ENCODE assay signal across 13 mouse cellular contexts in the genomic region with DNA sequence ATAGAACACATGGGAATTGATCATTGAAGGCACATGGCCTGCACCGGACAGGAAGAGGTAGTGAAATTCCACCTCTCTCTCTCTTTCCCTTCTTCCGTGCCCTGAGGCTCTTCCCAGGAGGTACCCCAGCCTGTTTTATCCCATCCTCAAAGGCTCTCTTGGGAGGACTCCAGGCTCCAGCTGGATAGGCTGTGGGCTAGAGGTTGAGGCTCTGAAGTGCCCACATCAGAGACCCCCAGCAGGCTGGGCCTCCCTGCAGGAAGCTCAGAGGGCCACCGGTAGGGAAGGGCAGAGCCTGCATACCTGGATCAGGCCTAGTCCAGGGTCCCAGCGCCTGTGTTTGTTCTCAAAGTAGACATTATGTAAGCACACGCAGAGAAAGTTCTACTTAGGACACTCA. TPM values are rescaled to one million over a fixed set of nuclear protein-coding genes. Genes with fewer than 3 reads are reported as not detected.
DNase-seq lines count a peak whose midpoint lies in the region; ATAC-seq and TF ChIP-seq lines count a peak whose summit lies in the region.
"Had no signal": no experiment of that assay in that cellular context is flagged by ENCODE, and none has a peak within 500 bp of the region (broad histone marks: within the 10 kb centered on the region; RNA-seq: fewer than 3 reads in every experiment).

No protein-coding gene starts in this region.

- peak overlapping the region; percentile 75 for H3K27ac ChIP-seq in testis, adult 2 months (ENCODE audit: control insufficient read depth, insufficient read depth, low read depth, low read length)
- H3K27ac ChIP-seq in limb, embryonic 12.5 days = peak overlapping the region; percentile 86
- H3K27ac ChIP-seq in stomach, postnatal 0 days (replicated peaks) = peak overlapping the region; percentile 89
- H3K27ac ChIP-seq: hindbrain, embryonic 10.5 days had no signal

- ATAC-seq in limb, embryonic 12.5 days (ENCODE audit: insufficient number of reproducible peaks, insufficient read depth, low FRiP score, low TSS enrichment, low read depth) = no peak; the same call in 1 of the 2 replicates
- no peak for ATAC-seq in stomach, postnatal 0 days (ENCODE audit: low FRiP score, low TSS enrichment)
- ATAC-seq: activated CD4-positive, CD25-positive, alpha-beta regulatory T cell, adult 4 months had no signal

- peaks cover 18% of the 10 kb centered on the region for H3K4me1 ChIP-seq in testis, adult 2 months (ENCODE audit: control insufficient read depth, insufficient read depth, low read length)
- peaks cover 26% of the 10 kb centered on the region for H3K4me1 ChIP-seq in limb, embryonic 12.5 days (replicated peaks)
- no peaks in the 10 kb centered on the region for H3K4me1 ChIP-seq in stomach, postnatal 0 days (replicated peaks; ENCODE audit: control insufficient read depth, insufficient read depth)

- peak; percentile 12 for DNase-seq in kidney, adult 18-20 months
- no peak for DNase-seq in kidney, postnatal 14 days
- no peak for DNase-seq in testis, postnatal 14 days (ENCODE audit: low spot score)
- DNase-seq in stomach, postnatal 0 days (ENCODE audit: low spot score) = no peak
- no peak for DNase-seq in urinary bladder, adult 2 months (ENCODE audit: low spot score)
- DNase-seq: cerebellum, postnatal 36 days; layer of hippocampus, adult 9-11 months; liver had no signal

- H3K4me3 ChIP-seq in testis, adult 2 months (ENCODE audit: control insufficient read depth, low read depth, low read length) = no peak overlapping the region
- no peak overlapping the region for H3K4me3 ChIP-seq in limb, embryonic 12.5 days (replicated peaks)
- H3K4me3 ChIP-seq in stomach, postnatal 0 days (ENCODE audit: low read depth, low read length) = no peak overlapping the region
- H3K4me3 ChIP-seq: hindbrain, embryonic 10.5 days; myocyte had no signal

- WGBS in limb, embryonic 12.5 days = 24% methylated on average over 5 of the region's 5 CpGs
- 26% methylated on average over 5 of the region's 5 CpGs for WGBS in stomach, postnatal 0 days

- TF ChIP-seq EP300 in stomach, postnatal 0 days (optimal IDR thresholded peaks at IDR 0.05) = no peak

- TF ChIP-seq CTCF in testis, adult 2 months (IDR thresholded peaks at IDR 0.05; ENCODE audit: control insufficient read depth, insufficient read depth, insufficient replicate concordance, low read depth, low read length) = no peak
- TF ChIP-seq CTCF in stomach, postnatal 0 days (IDR thresholded peaks at IDR 0.05; ENCODE audit: low read depth) = no peak

- peak overlapping the region; percentile 21; the same call in 1 of the 2 replicates for H3K4me2 ChIP-seq in limb, embryonic 12.5 days
- H3K4me2 ChIP-seq in stomach, postnatal 0 days (replicated peaks; ENCODE audit: low read depth) = no peak overlapping the region

- no peaks in the 10 kb centered on the region for H3K36me3 ChIP-seq in testis, adult 2 months (ENCODE audit: control insufficient read depth, insufficient read depth, low read length)
- no peaks in the 10 kb centered on the region for H3K36me3 ChIP-seq in limb, embryonic 12.5 days
- no peaks in the 10 kb centered on the region for H3K36me3 ChIP-seq in stomach, postnatal 0 days (ENCODE audit: control insufficient read depth, insufficient read depth, low read length)
- H3K36me3 ChIP-seq: hindbrain, embryonic 10.5 days had no signal

- TF ChIP-seq POLR2A in testis, adult 2 months (IDR thresholded peaks at IDR 0.05; ENCODE audit: control insufficient read depth, low read depth, low read length) = no peak

- no peaks in the 10 kb centered on the region for H3K27me3 ChIP-seq in testis, adult 2 months (ENCODE audit: control insufficient read depth, insufficient read depth, low read length)
- H3K27me3 ChIP-seq in limb, embryonic 12.5 days = no peaks in the 10 kb centered on the region
- H3K27me3 ChIP-seq in stomach, postnatal 0 days (ENCODE audit: control insufficient read depth, insufficient read depth, low read length) = no peaks in the 10 kb centered on the region

- no peaks in the 10 kb centered on the region for H3K9me3 ChIP-seq in limb, embryonic 12.5 days
- H3K9me3 ChIP-seq in stomach, postnatal 0 days (ENCODE audit: control insufficient read depth, low read length) = no peaks in the 10 kb centered on the region
- H3K9me3 ChIP-seq: hindbrain, embryonic 10.5 days had no signal

- no peak overlapping the region for H3K9ac ChIP-seq in limb, embryonic 12.5 days (replicated peaks)
- H3K9ac ChIP-seq in stomach, postnatal 0 days (ENCODE audit: low read length) = no peak overlapping the region

RNA-seq across cellular contexts. Expression of gene Slc1a5, which starts 19.5 kb away (rescaled TPM):
- 15.2 and 17.8 TPM in 2 replicates for polyA plus RNA-seq in testis, adult 2 months (2012; rRNA removed)
- polyA plus RNA-seq in limb, embryonic 12.5 days (2016; fragmentation: Nextera tagmentation; extraction: Ambion mirVana) = 43.7 and 48.7 TPM in 2 replicates
- polyA plus RNA-seq in stomach, postnatal 0 days (2015; fragmentation: Nextera tagmentation; extraction: Ambion mirVana) = 48.6 and 53.5 TPM in 2 replicates
- 213 and 249 TPM in 2 replicates for polyA plus RNA-seq in urinary bladder, adult 2 months (2012; rRNA removed)

RNA-seq across cellular contexts. Expression of gene Ap2s1, which starts 23.4 kb away (rescaled TPM):
- polyA plus RNA-seq in testis, adult 2 months (2012; rRNA removed) = 240 and 279 TPM in 2 replicates
- 239 and 245 TPM in 2 replicates for polyA plus RNA-seq in limb, embryonic 12.5 days (2016; fragmentation: Nextera tagmentation; extraction: Ambion mirVana)
- polyA plus RNA-seq in stomach, postnatal 0 days (2015; fragmentation: Nextera tagmentation; extraction: Ambion mirVana) = 225 and 229 TPM in 2 replicates
- polyA plus RNA-seq in urinary bladder, adult 2 months (2012; rRNA removed) = 190 and 236 TPM in 2 replicates

RNA-seq across cellular contexts. Expression of gene Ceacam9, which starts 39.9 kb away (rescaled TPM):
- polyA plus RNA-seq in testis, adult 2 months (2012; rRNA removed) = not detected in 2 replicates
- not detected in 2 replicates for polyA plus RNA-seq in limb, embryonic 12.5 days (2016; fragmentation: Nextera tagmentation; extraction: Ambion mirVana)
- not detected in 2 replicates for polyA plus RNA-seq in stomach, postnatal 0 days (2015; fragmentation: Nextera tagmentation; extraction: Ambion mirVana)
- polyA plus RNA-seq in urinary bladder, adult 2 months (2012; rRNA removed) = not detected in 2 replicates
- polyA plus RNA-seq: activated CD4-positive, CD25-positive, alpha-beta regulatory T cell, adult 4 months; hindbrain, embryonic 10.5 days; myocyte had no signal

RNA-seq across cellular contexts. Expression of gene Strn4, which starts 54.1 kb away (rescaled TPM):
- 130 and 147 TPM in 2 replicates for polyA plus RNA-seq in testis, adult 2 months (2012; rRNA removed)
- polyA plus RNA-seq in limb, embryonic 12.5 days (2016; fragmentation: Nextera tagmentation; extraction: Ambion mirVana) = 148 and 155 TPM in 2 replicates
- polyA plus RNA-seq in stomach, postnatal 0 days (2015; fragmentation: Nextera tagmentation; extraction: Ambion mirVana) = 45.1 and 45.2 TPM in 2 replicates
- polyA plus RNA-seq in urinary bladder, adult 2 months (2012; rRNA removed) = 78.6 and 101 TPM in 2 replicates

RNA-seq across cellular contexts. Expression of gene Fkrp, which starts 54.9 kb away (rescaled TPM):
- 3.4 and 3.6 TPM in 2 replicates for polyA plus RNA-seq in testis, adult 2 months (2012; rRNA removed)
- 33.1 and 34.8 TPM in 2 replicates for polyA plus RNA-seq in limb, embryonic 12.5 days (2016; fragmentation: Nextera tagmentation; extraction: Ambion mirVana)
- polyA plus RNA-seq in stomach, postnatal 0 days (2015; fragmentation: Nextera tagmentation; extraction: Ambion mirVana) = 14.2 and 14.5 TPM in 2 replicates
- 17.2 and 21.3 TPM in 2 replicates for polyA plus RNA-seq in urinary bladder, adult 2 months (2012; rRNA removed)
